Mouse (Mus musculus) MEL (cell line): ENCODE results near the gene Ctnnbl1. TPM values are rescaled to one million over a fixed set of nuclear protein-coding genes. Genes with fewer than 3 reads are reported as not detected.
A peak's percentile ranks its signal among the peaks of the same experiment; 100 is the strongest.

ENCODE experiments used
- DNase-seq: peaks from one replicate; pipeline ENCODE4 v3.0.0; 2011; ENCODE audit warnings: low read depth, low spot score
- H3K27ac ChIP-seq: 2 replicates; pipeline ENCODE4 v1.5.1; 2012; ENCODE audit warnings: low read depth, mild to moderate bottlenecking, control low read depth, low read length, moderate library complexity; ENCODE audit not compliant: control insufficient read depth
- H3K27me3 ChIP-seq, 2 experiments: fragments of 150-350 bp in 1 of 2; sonication (generic) in 1 of 2; 2 replicates each; pipeline ENCODE4 v1.6.1; 2012; ENCODE audit warnings: low read length in 2 of 2, mild to moderate bottlenecking in 2 of 2, improper control_type of control experiment in 1 of 2, moderate library complexity in 1 of 2; ENCODE audit not compliant: insufficient read depth in 2 of 2, control insufficient read depth in 1 of 2
- H3K36me3 ChIP-seq, 2 experiments: 2 replicates each; pipeline ENCODE4 v1.6.1; 2012 to 2014; ENCODE audit warnings: low read length in 2 of 2, improper control_type of control experiment in 1 of 2, inconsistent platforms in 1 of 2, mild to moderate bottlenecking in 1 of 2; ENCODE audit not compliant: insufficient read depth in 2 of 2, control insufficient read depth in 1 of 2
- H3K4me1 ChIP-seq, 2 experiments: fragments of 150-350 bp in 1 of 2; sonication (generic) in 1 of 2; 2 replicates each; pipeline ENCODE4 v1.6.1; 2012; ENCODE audit warnings: low read length in 2 of 2, improper control_type of control experiment in 1 of 2, mild to moderate bottlenecking in 1 of 2; ENCODE audit not compliant: insufficient read depth in 2 of 2, control insufficient read depth in 1 of 2
- H3K4me3 ChIP-seq, 2 experiments: fragments of 150-350 bp in 1 of 2; sonication (generic) in 1 of 2; 2 replicates each; pipeline ENCODE4 v1.5.1; 2012; ENCODE audit warnings: low read depth in 2 of 2, low read length in 2 of 2, mild to moderate bottlenecking in 2 of 2, moderate library complexity in 2 of 2, control low read depth in 1 of 2, improper control_type of control experiment in 1 of 2; ENCODE audit not compliant: control insufficient read depth in 1 of 2, insufficient read depth in 1 of 2
- H3K79me2 ChIP-seq: 2 replicates; pipeline ENCODE4 v1.6.1; 2012; ENCODE audit warnings: mild to moderate bottlenecking, low read length, moderate library complexity; ENCODE audit not compliant: control insufficient read depth, poor library complexity, insufficient read depth
- H3K9ac ChIP-seq: 2 replicates; pipeline ENCODE4 v1.6.1; 2012; ENCODE audit warnings: low read depth, mild to moderate bottlenecking, control low read depth, low read length, moderate library complexity; ENCODE audit not compliant: control insufficient read depth, poor library complexity, severe bottlenecking
- H3K9me3 ChIP-seq: fragments of 150-350 bp; sonication (generic); replicated peaks from 2 replicates; pipeline ENCODE4 v1.6.1; 2012; ENCODE audit warnings: mild to moderate bottlenecking, low read length, improper control_type of control experiment, moderate library complexity; ENCODE audit not compliant: insufficient read depth
- CHD1 ChIP-seq: IDR thresholded peaks from 2 replicates; pipeline ENCODE4 v1.6.1; 2012; ENCODE audit warnings: low read depth, mild to moderate bottlenecking, inconsistent platforms, low read length, improper control_type of control experiment
- CHD2 ChIP-seq: IDR thresholded peaks from 2 replicates; pipeline ENCODE4 v1.6.1; 2011; ENCODE audit warnings: low read length, improper control_type of control experiment
- ETS1 ChIP-seq: IDR thresholded peaks from 2 replicates; pipeline ENCODE4 v1.6.1; 2012; ENCODE audit warnings: low read depth, mild to moderate bottlenecking, inconsistent platforms, low read length, improper control_type of control experiment, moderate library complexity
- GABPA ChIP-seq: IDR thresholded peaks from 2 replicates; pipeline ENCODE4 v1.6.1; 2012; ENCODE audit warnings: low read depth, mild to moderate bottlenecking, inconsistent platforms, low read length, improper control_type of control experiment, moderate library complexity
- HCFC1 ChIP-seq: IDR thresholded peaks from 2 replicates; pipeline ENCODE4 v1.6.1; 2012; ENCODE audit warnings: low read depth, mild to moderate bottlenecking, inconsistent platforms, low read length, improper control_type of control experiment, moderate library complexity
- MAFK ChIP-seq: IDR thresholded peaks from 2 replicates; pipeline ENCODE4 v1.6.1; 2011; ENCODE audit warnings: low read depth, mild to moderate bottlenecking, low read length, improper control_type of control experiment, borderline replicate concordance
- MAZ ChIP-seq: IDR thresholded peaks from 2 replicates; pipeline ENCODE4 v1.6.1; 2012; ENCODE audit warnings: low read depth, mild to moderate bottlenecking, inconsistent platforms, low read length, improper control_type of control experiment
- MEF2A ChIP-seq: IDR thresholded peaks from 2 replicates; pipeline ENCODE4 v1.6.1; 2014; ENCODE audit warnings: low read depth, mild to moderate bottlenecking, inconsistent platforms, low read length, improper control_type of control experiment; ENCODE audit not compliant: poor library complexity, insufficient replicate concordance, severe bottlenecking; ENCODE audit errors: extremely low read depth
- POLR2A ChIP-seq, 2 experiments: IDR thresholded peaks; 2 replicates each; pipeline ENCODE4 v1.6.1; 2011 to 2012; ENCODE audit warnings: low read length in 2 of 2, mild to moderate bottlenecking in 2 of 2, control low read depth in 1 of 2, improper control_type of control experiment in 1 of 2, low read depth in 1 of 2, moderate library complexity in 1 of 2; ENCODE audit not compliant: control insufficient read depth in 1 of 2, insufficient read depth in 1 of 2, poor library complexity in 1 of 2
- POLR2AphosphoS5 ChIP-seq: IDR thresholded peaks from 2 replicates; pipeline ENCODE4 v1.6.1; 2012; ENCODE audit warnings: low read depth, borderline replicate concordance, mild to moderate bottlenecking, inconsistent platforms, low read length, moderate library complexity, mixed read lengths
- RAD21 ChIP-seq: IDR thresholded peaks from 2 replicates; pipeline ENCODE4 v1.6.1; 2011; ENCODE audit warnings: mild to moderate bottlenecking, low read depth, low read length, improper control_type of control experiment
- RCOR1 ChIP-seq: IDR thresholded peaks from 2 replicates; pipeline ENCODE4 v1.6.1; 2012; ENCODE audit warnings: low read depth, mild to moderate bottlenecking, inconsistent platforms, low read length, improper control_type of control experiment
- SIN3A ChIP-seq: IDR thresholded peaks from 2 replicates; pipeline ENCODE4 v1.6.1; 2012; ENCODE audit warnings: low read length, improper control_type of control experiment, inconsistent platforms
- TAL1 ChIP-seq: IDR thresholded peaks from 2 replicates; pipeline ENCODE4 v1.6.1; 2012; ENCODE audit warnings: mild to moderate bottlenecking, inconsistent platforms, low read length, moderate library complexity, mixed read lengths
- TBP ChIP-seq: IDR thresholded peaks from 2 replicates; pipeline ENCODE4 v1.8.0; 2011; ENCODE audit warnings: low read depth, low read length, improper control_type of control experiment
- UBTF ChIP-seq: IDR thresholded peaks from 2 replicates; pipeline ENCODE4 v1.6.1; 2012; ENCODE audit warnings: low read depth, mild to moderate bottlenecking, inconsistent platforms, low read length, improper control_type of control experiment, moderate library complexity, borderline replicate concordance; ENCODE audit not compliant: insufficient read depth
- USF1 ChIP-seq: IDR thresholded peaks from 2 replicates; pipeline ENCODE4 v1.6.1; 2014; ENCODE audit warnings: low read depth, mild to moderate bottlenecking, inconsistent platforms, low read length, improper control_type of control experiment, moderate library complexity
- ZNF384 ChIP-seq: IDR thresholded peaks from 2 replicates; pipeline ENCODE4 v1.6.1; 2012; ENCODE audit warnings: low read depth, mild to moderate bottlenecking, inconsistent platforms, low read length, improper control_type of control experiment
- polyA plus RNA-seq, 2 experiments: library from polyadenylated mRNA; stranded (reverse) in 1 of 2; unstranded in 1 of 2; fragments of >175 nt in 1 of 2; fragments of >200 nt in 1 of 2; gene quantifications; 2 replicates each; pipeline versions ENCODE4 v1.2.1 to v1.2.4; 2012; ENCODE audit warnings: low replicate concordance in 2 of 2, low read depth in 1 of 2; ENCODE audit not compliant: insufficient read length in 2 of 2, insufficient read depth in 1 of 2, missing spikeins in 1 of 2
- total RNA-seq: library from RNA; depleted of rRNA; stranded (reverse); fragments of 300-350 nt; gene quantifications from 2 replicates; pipeline ENCODE4 v1.2.3, GENCODE M21; 2012

Gene Ctnnbl1
- total and polyA plus RNA-seq, 3 experiments, result 60.7 to 61.7 TPM; not detected in 1

DNA sequence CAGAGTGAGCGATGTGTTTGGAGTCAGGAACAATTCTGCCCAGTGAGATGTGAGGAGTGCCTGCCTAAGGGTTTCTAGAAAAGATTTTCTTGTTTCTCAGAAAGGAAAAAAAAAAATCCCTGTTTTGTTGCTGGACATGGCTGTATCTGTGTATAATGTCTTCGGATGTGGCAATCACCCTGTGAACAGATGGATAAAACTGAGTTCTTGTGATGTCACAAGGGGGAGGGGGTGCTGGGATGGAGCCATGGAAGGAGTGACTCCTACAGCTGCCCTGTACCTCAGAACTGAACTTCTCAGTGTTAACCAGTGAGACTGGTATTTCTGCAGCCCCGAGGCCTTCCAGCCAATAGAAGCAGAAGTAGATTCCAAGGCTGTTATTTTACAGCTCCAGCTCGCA is 18.8 kb upstream of the Ctnnbl1 start:
- H3K79me2 ChIP-seq, result no peaks in the 10 kb centered on the region
- TF ChIP-seq TBP (no peak), TAL1 (no peak), POLR2A (IDR thresholded peaks at IDR 0.05; ENCODE audit: control insufficient read depth in 1 of 2, insufficient read depth in 1 of 2, low read depth in 1 of 2, low read length in 2 of 2, poor library complexity in 1 of 2) (no peak), MEF2A (no peak), RAD21 (no peak), HCFC1 (no peak), MAFK (no peak), CHD1 (no peak), CHD2 (no peak), ZNF384 (no peak), USF1 (no peak), ETS1 (no peak), SIN3A (no peak), UBTF (no peak), RCOR1 (no peak), MAZ (no peak), GABPA (no peak)
- TF ChIP-seq, all 39 proteins: peak for 0
- no peak overlapping the region for H3K9ac ChIP-seq
- peaks cover 0 to 5% of the 10 kb centered on the region in 2 experiments; a peak in 2 of 4 replicates for H3K27me3 ChIP-seq
- H3K4me1 ChIP-seq, result no peaks in the 10 kb centered on the region
- H3K27ac ChIP-seq, result no peak overlapping the region
- no peak for DNase-seq
- no peaks in the 10 kb centered on the region for H3K36me3 ChIP-seq
- H3K4me3 ChIP-seq, result no peak overlapping the region
- no peaks in the 10 kb centered on the region for H3K9me3 ChIP-seq

- H3K27me3 ChIP-seq, result peaks cover 0 to 1% of the 10 kb centered on the region in 2 experiments; a peak in 2 of 4 replicates
- no peak overlapping the region for H3K27ac ChIP-seq
- no peaks in the 10 kb centered on the region for H3K79me2 ChIP-seq
- no peak overlapping the region for H3K9ac ChIP-seq
- no peaks in the 10 kb centered on the region for H3K36me3 ChIP-seq
- TF ChIP-seq MEF2A (no peak), POLR2AphosphoS5 (no peak)
- no peak overlapping the region for H3K4me3 ChIP-seq
- H3K9me3 ChIP-seq, result no peaks in the 10 kb centered on the region
- DNase-seq, result peak; percentile 7
- no peaks in the 10 kb centered on the region for H3K4me1 ChIP-seq
These were observed 13.2 kb upstream of the Ctnnbl1 start for GRCm38 (mm10) chr2:157723883-157724573.
